Mouse (Mus musculus) C2C12 (cell line): ENCODE measurements around the gene Gtpbp3. TPM values are rescaled to one million over a fixed set of nuclear protein-coding genes. Genes with fewer than 3 reads are reported as not detected.

Experiments
- H3K27me3 ChIP-seq: one replicate; pipeline ENCODE4 v1.6.1; 2011; ENCODE audit not compliant: control insufficient read depth, insufficient read depth, insufficient read length
- H3K36me3 ChIP-seq: one replicate; pipeline ENCODE4 v1.6.1; 2011; ENCODE audit not compliant: control insufficient read depth, insufficient read depth
- H3K4me3 ChIP-seq: one replicate; pipeline ENCODE4 v1.5.1; 2011; ENCODE audit warnings: mild to moderate bottlenecking, control low read depth; ENCODE audit not compliant: poor library complexity, insufficient read depth, severe bottlenecking
- H3K79me2 ChIP-seq: one replicate; pipeline ENCODE4 v1.6.1; 2011; ENCODE audit not compliant: control insufficient read depth, insufficient read depth
- H3K79me3 ChIP-seq: one replicate; pipeline ENCODE4 v1.6.1; 2011; ENCODE audit warnings: low read depth, control low read depth
- H3ac ChIP-seq: one replicate; pipeline ENCODE3; 2011; ENCODE audit warnings: low read depth; ENCODE audit not compliant: control insufficient read depth, insufficient read length
- CEBPB ChIP-seq: IDR thresholded peaks from one replicate; pipeline ENCODE4 v1.6.1; 2011; ENCODE audit warnings: low read depth, mild to moderate bottlenecking, control low read depth, moderate library complexity
- CTCF ChIP-seq: IDR thresholded peaks from one replicate; pipeline ENCODE4 v1.5.1; 2011; ENCODE audit not compliant: control insufficient read depth, insufficient read depth, insufficient read length
- FOSL1 ChIP-seq: IDR thresholded peaks from one replicate; pipeline ENCODE4 v1.8.0; 2011; ENCODE audit warnings: mild to moderate bottlenecking, low read length; ENCODE audit not compliant: poor library complexity, insufficient read depth, severe bottlenecking
- MAX ChIP-seq: IDR thresholded peaks from one replicate; pipeline ENCODE4 v1.6.1; 2011; ENCODE audit warnings: mild to moderate bottlenecking, control low read depth
- MYOD1 ChIP-seq: IDR thresholded peaks from one replicate; pipeline ENCODE4 v1.6.1; 2011; ENCODE audit warnings: low read depth; ENCODE audit not compliant: control insufficient read depth, insufficient read length
- MYOG ChIP-seq: IDR thresholded peaks from one replicate; pipeline ENCODE4 v1.6.1; 2011; ENCODE audit not compliant: control insufficient read depth, insufficient read length; ENCODE audit errors: extremely low read depth
- USF1 ChIP-seq: IDR thresholded peaks from one replicate; pipeline ENCODE4 v1.6.1; 2011; ENCODE audit warnings: low read depth, mild to moderate bottlenecking, control low read depth, moderate library complexity
- polyA plus RNA-seq: library from polyadenylated mRNA; unstranded; fragments of >200 nt; fragmentation: generic; extraction: Trizol; gene quantifications from one replicate; pipeline ENCODE4 v1.2.1, GENCODE M21; 2012; ENCODE audit warnings: missing spikeins

Gene Gtpbp3
- polyA plus RNA-seq, 1 experiment, result 21.4 TPM

GRCm38 (mm10) chr8:71485142-71486135 lies 2.5 kb upstream of the Gtpbp3 start, which contains the start of gene Ano8:
Gene Ano8, minus strand, starts transcription at chr8:71485963.
- Histone ChIP-seq H3K36me3 (peaks cover 19% of the 10 kb centered on the region), H3ac (peak within 1 kb of the TSS; percentile 90), H3K79me2 (peaks cover 46% of the 10 kb centered on the region), H3K4me3 (peak within 1 kb of the TSS; percentile 59), H3K79me3 (peaks cover 15% of the 10 kb centered on the region), H3K27me3 (no peaks in the 10 kb centered on the region)
- no peak for TF ChIP-seq FOSL1
- TF ChIP-seq MYOG, result no peak
- TF ChIP-seq MYOD1, result no peak
- TF ChIP-seq CTCF, result no peak
- no peak for TF ChIP-seq USF1
- no peak for TF ChIP-seq CEBPB
- TF ChIP-seq MAX, result no peak

- TF ChIP-seq CTCF (no peak), MYOG (no peak), CEBPB (no peak), MAX (no peak), USF1 (no peak), FOSL1 (no peak), MYOD1 (no peak)
- no peak overlapping the region for H3ac ChIP-seq
- H3K27me3 ChIP-seq, result no peaks in the 10 kb centered on the region
- H3K36me3 ChIP-seq, result peaks cover 23% of the 10 kb centered on the region
- peaks cover 50% of the 10 kb centered on the region for H3K79me2 ChIP-seq
- peak overlapping the region; percentile 59 for H3K4me3 ChIP-seq
- H3K79me3 ChIP-seq, result peaks cover 15% of the 10 kb centered on the region
Measured at GRCm38 (mm10) chr8:71486136-71486529, 1.8 kb upstream of the Gtpbp3 start.

- Histone ChIP-seq H3K79me3 (peaks cover 15% of the 10 kb centered on the region), H3ac (peak overlapping the region; percentile 83), H3K4me3 (peak overlapping the region; percentile 68), H3K27me3 (no peaks in the 10 kb centered on the region), H3K79me2 (peaks cover 48% of the 10 kb centered on the region), H3K36me3 (peaks cover 27% of the 10 kb centered on the region)
- TF ChIP-seq MYOG, result no peak
- TF ChIP-seq MAX, result peak; percentile 72
Measured at GRCm38 (mm10) chr8:71488454-71488853, 551 bp downstream of the Gtpbp3 start.

- no peak overlapping the region for H3K4me3 ChIP-seq
- peaks cover 8% of the 10 kb centered on the region for H3K79me2 ChIP-seq
- H3K79me3 ChIP-seq, result peaks cover under 1% of the 10 kb centered on the region
- H3ac ChIP-seq, result no peak overlapping the region
- no peaks in the 10 kb centered on the region for H3K27me3 ChIP-seq
- H3K36me3 ChIP-seq, result peaks cover 17% of the 10 kb centered on the region
- TF ChIP-seq CTCF (peak; percentile 38), USF1 (no peak)
Measured at GRCm38 (mm10) chr8:71495039-71495438, 7.1 kb downstream of the Gtpbp3 start.

- H3K79me2 ChIP-seq, result no peaks in the 10 kb centered on the region
- H3ac ChIP-seq, result no peak overlapping the region
- H3K36me3 ChIP-seq, result peaks cover 9% of the 10 kb centered on the region
- no peak for TF ChIP-seq CTCF
- TF ChIP-seq USF1, result no peak
- TF ChIP-seq FOSL1, result no peak
- no peak for TF ChIP-seq CEBPB
- no peak for TF ChIP-seq MYOG
- no peak for TF ChIP-seq MYOD1
- no peak for TF ChIP-seq MAX
- H3K79me3 ChIP-seq, result no peaks in the 10 kb centered on the region
- H3K4me3 ChIP-seq, result no peak overlapping the region
- no peaks in the 10 kb centered on the region for H3K27me3 ChIP-seq
Measured at GRCm38 (mm10) chr8:71495811-71496210, 7.9 kb downstream of the Gtpbp3 start.

- no peak overlapping the region for H3K4me3 ChIP-seq
Measured at GRCm38 (mm10) chr8:71496481-71496880, 8.6 kb downstream of the Gtpbp3 start.

More at GRCm38 (mm10) chr8:71496481-71496880, 8.6 kb downstream of the Gtpbp3 start:
- peaks cover 8% of the 10 kb centered on the region for H3K36me3 ChIP-seq
- peak overlapping the region; percentile 42 for H3ac ChIP-seq
- no peaks in the 10 kb centered on the region for H3K79me2 ChIP-seq
- H3K27me3 ChIP-seq, result no peaks in the 10 kb centered on the region
- no peaks in the 10 kb centered on the region for H3K79me3 ChIP-seq
- TF ChIP-seq FOSL1 (no peak), MYOD1 (no peak), MAX (no peak), USF1 (no peak), MYOG (no peak), CTCF (no peak), CEBPB (no peak)
